Mouse (Mus musculus) ovary, adult 18-20 months (tissue): Measurements from ENCODE around the gene Tagln.

ENCODE experiments used
- DNase-seq: peaks from one replicate; pipeline ENCODE4 v3.0.0; 2022; ENCODE audit warnings: low spot score, mixed read lengths

Gene Tagln

GRCm38 (mm10) chr9:45946182-45946871 lies 10.5 kb upstream of the Tagln start:
- no peak for DNase-seq

- no peak for DNase-seq
These were observed 9.9 kb upstream of the Tagln start for GRCm38 (mm10) chr9:45945721-45946120.

- no peak for DNase-seq
These were observed 8.9 kb upstream of the Tagln start for GRCm38 (mm10) chr9:45944506-45945400.

- no peak for DNase-seq
These were observed 8.0 kb upstream of the Tagln start for GRCm38 (mm10) chr9:45943628-45944505.

GRCm38 (mm10) chr9:45942916-45943315 lies 7.1 kb upstream of the Tagln start:
- no peak for DNase-seq

- DNase-seq: no peak
These were observed 6.6 kb upstream of the Tagln start for GRCm38 (mm10) chr9:45942464-45942863.

- DNase-seq: no peak
These were observed 5.6 kb upstream of the Tagln start for GRCm38 (mm10) chr9:45941329-45941888.

- no peak for DNase-seq
These were observed 3.9 kb upstream of the Tagln start for GRCm38 (mm10) chr9:45939794-45940193.

- DNase-seq: no peak
These were observed 3.2 kb upstream of the Tagln start for GRCm38 (mm10) chr9:45938952-45939637.

GRCm38 (mm10) chr9:45938088-45938487 lies 2.2 kb upstream of the Tagln start:
- DNase-seq: no peak

GRCm38 (mm10) chr9:45936883-45937282 lies 1.0 kb upstream of the Tagln start:
- peak; percentile 56 for DNase-seq

- DNase-seq: no peak
These were observed 3.1 kb downstream of the Tagln start for GRCm38 (mm10) chr9:45932571-45933415.

- DNase-seq: no peak
These were observed 3.9 kb downstream of the Tagln start for GRCm38 (mm10) chr9:45931958-45932357.

- no peak for DNase-seq
These were observed 6.6 kb downstream of the Tagln start for GRCm38 (mm10) chr9:45929285-45929684.

GRCm38 (mm10) chr9:45919895-45920294 lies 16.0 kb downstream of the Tagln start:
- peak; percentile 48 for DNase-seq

GRCm38 (mm10) chr9:45917041-45917934 lies 18.6 kb downstream of the Tagln start:
- DNase-seq: peak; percentile 62

GRCm38 (mm10) chr9:45915659-45916058 lies 20.2 kb downstream of the Tagln start:
- DNase-seq: no peak

GRCm38 (mm10) chr9:45911673-45912072 lies 24.2 kb downstream of the Tagln start:
- no peak for DNase-seq

GRCm38 (mm10) chr9:45910995-45911394 lies 24.9 kb downstream of the Tagln start:
- no peak for DNase-seq
